Mouse (Mus musculus) lung, postnatal 10 days (tissue): ENCODE measurements around the gene Mrgprb4.

Source experiments
- DNase-seq: peaks from one replicate; pipeline ENCODE4 v3.0.0; 2021

Mrgprb4 gene

DNA sequence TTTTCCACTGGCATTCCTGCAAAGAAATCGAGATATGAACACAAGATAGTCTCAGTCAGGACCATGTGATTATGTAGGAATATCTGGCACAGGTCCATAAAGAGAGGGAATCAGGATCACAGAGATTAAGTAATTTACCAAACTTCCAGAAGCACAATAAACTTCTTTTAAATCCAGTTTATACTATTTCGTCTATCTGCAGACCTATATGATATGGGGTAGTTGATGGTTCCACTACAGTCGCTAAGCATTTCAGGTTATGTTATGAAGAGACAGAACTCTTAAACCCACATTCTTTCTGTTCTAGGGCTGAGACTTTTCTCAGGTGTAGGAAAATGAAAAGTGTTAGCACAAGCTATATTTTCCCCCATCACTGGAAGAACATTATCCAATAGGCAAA, at the start of gene Mrgprb4:
Gene Mrgprb4 (minus strand): TSS at position 101 of the 400 bp plus-strand sequence.
- no peak for DNase-seq

DNA sequence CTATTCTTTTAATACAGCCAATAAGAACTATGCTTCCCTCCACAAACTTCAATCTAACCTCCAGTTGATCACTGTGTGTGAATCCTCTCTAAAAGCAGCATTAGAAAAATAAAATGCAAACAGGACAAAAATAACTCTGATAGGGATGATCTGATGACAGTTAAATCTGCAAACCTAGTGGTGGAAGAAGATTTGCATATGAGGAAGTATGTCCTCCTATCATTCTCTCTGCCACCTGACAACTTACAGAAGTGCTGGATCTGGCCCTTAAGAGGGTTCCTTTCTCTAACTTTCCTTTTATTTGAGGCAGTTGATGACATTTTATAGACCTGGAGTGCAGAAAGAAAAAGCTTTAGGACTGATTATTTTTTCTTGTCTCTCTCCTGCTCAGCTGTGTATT, 27.0 kb upstream of the Mrgprb4 start:
- DNase-seq, result no peak

DNA sequence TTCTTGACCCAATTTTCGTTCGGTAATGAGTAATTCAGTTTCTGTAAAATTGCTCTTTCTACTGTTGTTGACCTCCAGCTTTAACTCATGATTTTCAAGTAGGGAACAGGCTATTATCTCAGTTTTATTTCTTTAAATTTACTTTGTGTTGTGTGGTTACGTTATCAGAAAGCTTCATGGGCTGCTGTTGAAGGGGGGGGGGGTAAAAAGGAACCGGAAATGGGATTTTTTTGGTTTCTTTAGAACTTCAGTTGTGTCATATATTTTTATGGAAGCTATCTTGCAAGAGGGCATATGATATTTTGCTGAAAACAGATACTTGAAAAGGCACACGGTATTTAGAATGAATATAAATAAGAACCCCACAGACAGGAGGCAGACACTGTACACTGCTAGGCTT, 26.0 kb upstream of the Mrgprb4 start:
- DNase-seq, result no peak

DNA sequence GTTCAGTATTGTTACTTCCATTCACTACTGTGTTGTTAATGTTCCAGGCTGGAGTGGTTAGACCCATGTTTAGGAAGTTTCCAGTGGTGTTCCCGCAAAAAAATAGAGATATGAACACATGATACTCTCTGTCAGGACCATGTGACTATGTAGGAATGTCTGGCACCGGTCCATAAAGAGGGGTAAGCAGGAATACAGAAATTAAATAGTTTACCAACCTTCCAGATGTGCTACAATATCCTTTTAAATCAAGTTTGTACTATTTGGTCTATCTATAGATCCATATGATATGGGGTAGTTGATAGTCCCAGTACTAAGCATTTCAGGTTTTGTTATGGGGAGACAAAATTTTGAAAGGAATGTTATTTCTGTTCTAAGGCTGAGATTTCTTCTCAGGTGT, 30.2 kb downstream of the Mrgprb4 start, which contains the start of gene Mrgprb5:
Gene Mrgprb5 (minus strand): TSS at position 101 of the 400 bp plus-strand sequence.
- DNase-seq, result no peak

DNA sequence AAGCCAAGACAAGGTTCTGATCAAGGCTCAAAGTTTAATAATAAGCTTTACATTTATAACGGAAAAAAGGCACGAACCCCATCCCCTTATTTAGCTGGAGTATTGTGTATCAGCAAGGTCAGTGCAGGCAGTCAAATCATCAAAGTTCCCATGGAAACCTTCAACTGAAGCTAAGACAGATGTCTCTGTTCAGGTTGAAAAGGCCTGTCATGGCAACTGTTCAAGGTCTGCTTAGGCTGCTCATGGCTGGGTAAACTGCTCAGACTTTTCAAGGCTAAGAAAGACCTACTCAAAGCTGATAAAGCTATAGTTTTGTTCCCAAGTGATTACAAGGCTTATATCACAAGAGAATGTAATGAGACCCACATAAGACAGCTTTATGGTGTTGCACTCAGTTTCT, 31.6 kb downstream of the Mrgprb4 start:
- no peak for DNase-seq
